Mouse (Mus musculus) spleen, adult 12 weeks (tissue): ENCODE data around the gene Itpr2.
A peak's percentile ranks its signal among the peaks of the same experiment; 100 is the strongest.

Source experiments
- DNase-seq: peaks from one replicate; pipeline ENCODE4 v3.0.0; 2022; ENCODE audit warnings: low spot score

Gene Itpr2

GRCm38 (mm10) chr6:146501866-146502804, at the start of gene Itpr2:
Gene Itpr2 (minus strand): TSS chr6:146502223.
- DNase-seq = peak; percentile 76

- DNase-seq = no peak
Observed at GRCm38 (mm10) chr6:146551326-146551725, 49.3 kb upstream of the Itpr2 start.

- no peak for DNase-seq
Observed at GRCm38 (mm10) chr6:146550421-146550820, 48.4 kb upstream of the Itpr2 start.

GRCm38 (mm10) chr6:146545289-146545865, 43.4 kb upstream of the Itpr2 start:
- DNase-seq = no peak

GRCm38 (mm10) chr6:146544622-146545021, 42.6 kb upstream of the Itpr2 start:
- DNase-seq = no peak

- no peak for DNase-seq
Observed at GRCm38 (mm10) chr6:146540386-146540785, 38.4 kb upstream of the Itpr2 start.

- DNase-seq = no peak
Observed at GRCm38 (mm10) chr6:146538661-146539060, 36.6 kb upstream of the Itpr2 start.

GRCm38 (mm10) chr6:146538071-146538470, 36.0 kb upstream of the Itpr2 start:
- DNase-seq = no peak

GRCm38 (mm10) chr6:146537111-146537510, 35.1 kb upstream of the Itpr2 start:
- DNase-seq = no peak

GRCm38 (mm10) chr6:146535501-146535900, 33.5 kb upstream of the Itpr2 start:
- DNase-seq = no peak

GRCm38 (mm10) chr6:146533146-146533545, 31.1 kb upstream of the Itpr2 start:
- no peak for DNase-seq

GRCm38 (mm10) chr6:146530769-146531168, 28.7 kb upstream of the Itpr2 start:
- no peak for DNase-seq

- no peak for DNase-seq
Observed at GRCm38 (mm10) chr6:146530363-146530762, 28.3 kb upstream of the Itpr2 start.

- no peak for DNase-seq
Observed at GRCm38 (mm10) chr6:146527537-146527936, 25.5 kb upstream of the Itpr2 start.

GRCm38 (mm10) chr6:146525500-146525899, 23.5 kb upstream of the Itpr2 start:
- no peak for DNase-seq

- no peak for DNase-seq
Observed at GRCm38 (mm10) chr6:146521456-146522245, 19.6 kb upstream of the Itpr2 start.

- no peak for DNase-seq
Observed at GRCm38 (mm10) chr6:146519019-146519418, 17.0 kb upstream of the Itpr2 start.

GRCm38 (mm10) chr6:146515936-146516335, 13.9 kb upstream of the Itpr2 start:
- DNase-seq = no peak

- no peak for DNase-seq
Observed at GRCm38 (mm10) chr6:146514531-146514948, 12.5 kb upstream of the Itpr2 start.

GRCm38 (mm10) chr6:146513899-146514298, 11.9 kb upstream of the Itpr2 start:
- no peak for DNase-seq

GRCm38 (mm10) chr6:146513384-146513783, 11.4 kb upstream of the Itpr2 start:
- DNase-seq = no peak

- no peak for DNase-seq
Observed at GRCm38 (mm10) chr6:146511511-146511910, 9.5 kb upstream of the Itpr2 start.

- DNase-seq = no peak
Observed at GRCm38 (mm10) chr6:146509891-146510290, 7.9 kb upstream of the Itpr2 start.
